Mouse (Mus musculus) spleen, adult 2 months (tissue): ENCODE data around the gene Olfr699.

ENCODE experiments used
- CTCF ChIP-seq: fragments of 200-500 bp; IDR thresholded peaks from 2 replicates; pipeline ENCODE4 v1.5.1; 2011; ENCODE audit warnings: mild to moderate bottlenecking, inconsistent platforms; ENCODE audit not compliant: insufficient read depth, insufficient read length, insufficient replicate concordance; ENCODE audit errors: extremely low read depth
- POLR2A ChIP-seq: fragments of 200-500 bp; IDR thresholded peaks from 2 replicates; pipeline ENCODE4 v1.6.1; 2011; ENCODE audit warnings: low read depth, low read length, inconsistent platforms

DNA sequence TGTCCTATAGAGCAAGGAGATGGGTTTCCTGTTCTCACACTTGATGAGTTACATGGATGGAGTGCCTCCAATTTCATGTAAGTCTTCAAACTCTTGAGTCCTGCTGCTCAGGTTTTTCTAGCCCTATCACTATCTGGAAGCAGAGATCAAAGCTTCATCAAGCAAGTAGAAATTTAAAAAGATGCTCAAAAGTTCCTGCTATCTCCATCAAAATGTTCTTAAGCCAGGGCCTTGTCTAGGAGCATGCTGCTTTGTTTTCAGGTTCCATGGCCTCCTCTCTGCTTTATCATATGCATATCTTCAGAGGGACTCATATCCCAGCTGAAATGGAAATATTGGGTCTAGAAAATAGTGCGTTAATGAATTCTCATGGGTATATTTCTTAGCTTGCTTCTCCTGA lies 15.7 kb upstream of the Olfr699 start, which contains the start of gene Olfr700:
- TF ChIP-seq POLR2A = no peak
- no peak for TF ChIP-seq CTCF
